Mouse (Mus musculus) spleen, adult 2 months (tissue): ENCODE measurements around the gene Nr2e1. TPM values are rescaled to one million over a fixed set of nuclear protein-coding genes. Genes with fewer than 3 reads are reported as not detected.
A peak's percentile ranks its signal among the peaks of the same experiment; 100 is the strongest.

ENCODE experiments used
- DNase-seq, 2 experiments: peaks; one replicate each; pipeline versions ENCODE4 v3.0.0 to v3.0.0-alpha.2; 2012 to 2021; ENCODE audit warnings: low spot score in 2 of 2, low read depth in 1 of 2
- H3K27ac ChIP-seq: fragments of 200-500 bp; 2 replicates; pipeline ENCODE4 v1.5.1; 2012; ENCODE audit warnings: low read length, inconsistent platforms; ENCODE audit not compliant: insufficient read depth
- H3K27me3 ChIP-seq: fragments of 200-500 bp; 2 replicates; pipeline ENCODE4 v1.6.1; 2012; ENCODE audit warnings: mild to moderate bottlenecking, moderate library complexity, low read length, inconsistent platforms; ENCODE audit not compliant: control insufficient read depth, insufficient read depth
- H3K36me3 ChIP-seq: fragments of 200-500 bp; 2 replicates; pipeline ENCODE4 v1.6.1; 2012; ENCODE audit warnings: mild to moderate bottlenecking, low read length, inconsistent platforms; ENCODE audit not compliant: control insufficient read depth, insufficient read depth
- H3K4me1 ChIP-seq: fragments of 200-500 bp; 2 replicates; pipeline ENCODE4 v1.6.1; 2011; ENCODE audit warnings: inconsistent platforms; ENCODE audit not compliant: control insufficient read depth, insufficient read depth, insufficient read length
- H3K4me3 ChIP-seq: fragments of 200-500 bp; 2 replicates; pipeline ENCODE4 v1.5.1; 2011; ENCODE audit warnings: mild to moderate bottlenecking, inconsistent platforms; ENCODE audit not compliant: insufficient read depth, insufficient read length; ENCODE audit errors: extremely low read depth
- CTCF ChIP-seq: fragments of 200-500 bp; IDR thresholded peaks from 2 replicates; pipeline ENCODE4 v1.5.1; 2011; ENCODE audit warnings: mild to moderate bottlenecking, inconsistent platforms; ENCODE audit not compliant: insufficient read depth, insufficient read length, insufficient replicate concordance; ENCODE audit errors: extremely low read depth
- POLR2A ChIP-seq: fragments of 200-500 bp; IDR thresholded peaks from 2 replicates; pipeline ENCODE4 v1.6.1; 2011; ENCODE audit warnings: low read depth, low read length, inconsistent platforms
- WGBS: fragments of 180-500 bp; shearing (Covaris S2); methylation state at CpG from one replicate; pipeline ENCODE4 v1.1.7; 2018; 5-methylcytosine and 5-hydroxymethylcytosine counted together
- polyA plus RNA-seq: library from polyadenylated mRNA; depleted of rRNA; stranded (reverse); fragments of >200 nt; gene quantifications from 2 replicates; pipeline ENCODE4 v1.2.3, GENCODE M21; 2012

Gene Nr2e1
- polyA plus RNA-seq, 1 experiment = not detected

GRCm38 (mm10) chr10:42537571-42538316 lies 45.7 kb downstream of the Nr2e1 start:
- peak overlapping the region; percentile 19; the same call in 1 of the 2 replicates for H3K27ac ChIP-seq
- H3K36me3 ChIP-seq = peaks cover 12% of the 10 kb centered on the region
- TF ChIP-seq CTCF (no peak), POLR2A (no peak)
- H3K4me1 ChIP-seq = no peaks in the 10 kb centered on the region
- no peaks in the 10 kb centered on the region for H3K27me3 ChIP-seq
- H3K4me3 ChIP-seq = no peak overlapping the region
- WGBS = 83% methylated on average over 9 of the region's 9 CpGs
- no peak for DNase-seq

GRCm38 (mm10) chr10:42533836-42534453 lies 49.5 kb downstream of the Nr2e1 start:
- 83% methylated on average over 11 of the region's 11 CpGs for WGBS
- H3K27ac ChIP-seq = peak overlapping the region; percentile 21; the same call in 1 of the 2 replicates
- no peak for TF ChIP-seq POLR2A
- no peak for TF ChIP-seq CTCF
- no peak for DNase-seq
- H3K36me3 ChIP-seq = peaks cover 16% of the 10 kb centered on the region
- H3K4me1 ChIP-seq = no peaks in the 10 kb centered on the region
- H3K4me3 ChIP-seq = no peak overlapping the region
- no peaks in the 10 kb centered on the region for H3K27me3 ChIP-seq

- no peak overlapping the region for H3K27ac ChIP-seq
- 87% methylated on average over 3 of the region's 3 CpGs for WGBS
- H3K27me3 ChIP-seq = no peaks in the 10 kb centered on the region
- DNase-seq = no peak
- H3K4me1 ChIP-seq = no peaks in the 10 kb centered on the region
- no peak for TF ChIP-seq POLR2A
- TF ChIP-seq CTCF = no peak
- H3K36me3 ChIP-seq = peaks cover 11% of the 10 kb centered on the region
- no peak overlapping the region for H3K4me3 ChIP-seq
Measured at GRCm38 (mm10) chr10:42525682-42526081, 57.8 kb downstream of the Nr2e1 start.

GRCm38 (mm10) chr10:42523556-42524162 lies 59.8 kb downstream of the Nr2e1 start:
- Histone ChIP-seq H3K27ac (no peak overlapping the region), H3K4me3 (no peak overlapping the region), H3K27me3 (no peaks in the 10 kb centered on the region), H3K4me1 (no peaks in the 10 kb centered on the region), H3K36me3 (peaks cover 6% of the 10 kb centered on the region)
- no peak for TF ChIP-seq CTCF
- no peak for TF ChIP-seq POLR2A
- no peak for DNase-seq
- 92% methylated on average over 11 of the region's 11 CpGs for WGBS

- TF ChIP-seq CTCF (no peak), POLR2A (no peak)
- no peak for DNase-seq
- H3K4me1 ChIP-seq = no peaks in the 10 kb centered on the region
- no peaks in the 10 kb centered on the region for H3K27me3 ChIP-seq
- no peak overlapping the region for H3K4me3 ChIP-seq
- no peak overlapping the region for H3K27ac ChIP-seq
- peaks cover 4% of the 10 kb centered on the region for H3K36me3 ChIP-seq
- WGBS = 86% methylated on average over 2 of the region's 2 CpGs
Measured at GRCm38 (mm10) chr10:42522912-42523311, 60.5 kb downstream of the Nr2e1 start.

- no peak for DNase-seq
- Histone ChIP-seq H3K27me3 (no peaks in the 10 kb centered on the region), H3K27ac (no peak overlapping the region), H3K4me1 (no peaks in the 10 kb centered on the region), H3K36me3 (peaks cover 6% of the 10 kb centered on the region), H3K4me3 (no peak overlapping the region)
- WGBS = 72% methylated on average over 5 of the region's 5 CpGs
- no peak for TF ChIP-seq CTCF
- TF ChIP-seq POLR2A = no peak
Measured at GRCm38 (mm10) chr10:42521315-42521981, 62.0 kb downstream of the Nr2e1 start.
